Mouse (Mus musculus) cerebellum, adult 9-10 months (tissue): ENCODE results near the gene Gli1.

ENCODE experiments used
- DNase-seq: peaks from one replicate; pipeline ENCODE4 v3.0.0; 2022

Gene Gli1

GRCm38 (mm10) chr10:127341891-127342639 lies at the start of gene Gli1:
TSS of gene Gli1 (minus strand) at chr10:127341974.
- DNase-seq, result peak; percentile 89

- DNase-seq, result no peak
Measured at GRCm38 (mm10) chr10:127381743-127382134, 40.0 kb upstream of the Gli1 start.

- DNase-seq, result peak; percentile 51
Measured at GRCm38 (mm10) chr10:127380767-127381742, 39.3 kb upstream of the Gli1 start.

- peak; percentile 91 for DNase-seq
Measured at GRCm38 (mm10) chr10:127380251-127380691, 38.5 kb upstream of the Gli1 start, which contains the start of gene R3hdm2. TSS of gene R3hdm2 (plus strand) at chr10:127380327.

GRCm38 (mm10) chr10:127379654-127380053 lies 37.9 kb upstream of the Gli1 start:
- no peak for DNase-seq

- no peak for DNase-seq
Measured at GRCm38 (mm10) chr10:127377700-127378099, 35.9 kb upstream of the Gli1 start.

GRCm38 (mm10) chr10:127371023-127371422 lies 29.2 kb upstream of the Gli1 start:
- DNase-seq, result no peak

- no peak for DNase-seq
Measured at GRCm38 (mm10) chr10:127369834-127370820, 28.4 kb upstream of the Gli1 start, which contains the start of gene Inhbc. TSS of gene Inhbc (minus strand) at chr10:127370431.

- no peak for DNase-seq
Measured at GRCm38 (mm10) chr10:127368273-127368672, 26.5 kb upstream of the Gli1 start.

GRCm38 (mm10) chr10:127367116-127367515 lies 25.3 kb upstream of the Gli1 start:
- DNase-seq, result no peak

GRCm38 (mm10) chr10:127360714-127361113 lies 18.9 kb upstream of the Gli1 start:
- no peak for DNase-seq

GRCm38 (mm10) chr10:127355336-127355735 lies 13.6 kb upstream of the Gli1 start:
- DNase-seq, result no peak

GRCm38 (mm10) chr10:127353909-127354895 lies 12.4 kb upstream of the Gli1 start, which contains the start of gene Inhbe:
TSS of gene Inhbe (minus strand) at chr10:127354411.
- peak; percentile 75 for DNase-seq

- no peak for DNase-seq
Measured at GRCm38 (mm10) chr10:127352766-127353165, 11.0 kb upstream of the Gli1 start.

GRCm38 (mm10) chr10:127352187-127352586 lies 10.4 kb upstream of the Gli1 start:
- no peak for DNase-seq

GRCm38 (mm10) chr10:127351719-127352118 lies 9.9 kb upstream of the Gli1 start:
- DNase-seq, result no peak

GRCm38 (mm10) chr10:127351285-127351595 lies 9.5 kb upstream of the Gli1 start:
- no peak for DNase-seq

- DNase-seq, result peak; percentile 77
Measured at GRCm38 (mm10) chr10:127350594-127351284, 9.0 kb upstream of the Gli1 start.

GRCm38 (mm10) chr10:127349810-127350209 lies 8.0 kb upstream of the Gli1 start:
- DNase-seq, result no peak

- DNase-seq, result no peak
Measured at GRCm38 (mm10) chr10:127348957-127349356, 7.2 kb upstream of the Gli1 start.
